Mouse (Mus musculus) testis, adult 2 months (tissue): ENCODE measurements around the gene Edil3. TPM values are rescaled to one million over a fixed set of nuclear protein-coding genes. Genes with fewer than 3 reads are reported as not detected.

Source experiments
- H3K27ac ChIP-seq: fragments of 200-500 bp; 2 replicates; pipeline ENCODE4 v1.5.1; 2012; ENCODE audit warnings: low read depth, low read length; ENCODE audit not compliant: control insufficient read depth, insufficient read depth
- H3K27me3 ChIP-seq: fragments of 200-500 bp; 2 replicates; pipeline ENCODE4 v1.6.1; 2012; ENCODE audit warnings: mild to moderate bottlenecking, low read length, moderate library complexity; ENCODE audit not compliant: control insufficient read depth, insufficient read depth
- H3K36me3 ChIP-seq: fragments of 200-500 bp; 2 replicates; pipeline ENCODE4 v1.6.1; 2012; ENCODE audit warnings: mild to moderate bottlenecking, low read length; ENCODE audit not compliant: control insufficient read depth, insufficient read depth
- H3K4me1 ChIP-seq: fragments of 200-500 bp; 2 replicates; pipeline ENCODE4 v1.6.1; 2012; ENCODE audit warnings: low read length; ENCODE audit not compliant: control insufficient read depth, insufficient read depth
- H3K4me3 ChIP-seq: fragments of 200-500 bp; 2 replicates; pipeline ENCODE4 v1.5.1; 2012; ENCODE audit warnings: low read depth, mild to moderate bottlenecking, low read length, moderate library complexity, mixed read lengths; ENCODE audit not compliant: control insufficient read depth
- CTCF ChIP-seq: fragments of 200-500 bp; IDR thresholded peaks from 2 replicates; pipeline ENCODE4 v1.5.1; 2012; ENCODE audit warnings: low read depth, mild to moderate bottlenecking, inconsistent platforms, low read length, moderate library complexity; ENCODE audit not compliant: control insufficient read depth, insufficient read depth, insufficient replicate concordance
- POLR2A ChIP-seq: fragments of 200-500 bp; IDR thresholded peaks from 2 replicates; pipeline ENCODE4 v1.6.1; 2012; ENCODE audit warnings: low read depth, mild to moderate bottlenecking, inconsistent platforms, low read length, moderate library complexity; ENCODE audit not compliant: control insufficient read depth
- polyA plus RNA-seq: library from polyadenylated mRNA; depleted of rRNA; stranded (reverse); fragments of >200 nt; gene quantifications from 2 replicates; pipeline ENCODE4 v1.2.3, GENCODE M21; 2012

The Edil3 gene
- polyA plus RNA-seq, 1 experiment: 0.06 TPM

GRCm38 (mm10) chr13:89167960-89168359 lies 346.7 kb downstream of the Edil3 start:
- Histone ChIP-seq H3K4me1 (no peaks in the 10 kb centered on the region), H3K36me3 (no peaks in the 10 kb centered on the region), H3K4me3 (no peak overlapping the region), H3K27ac (no peak overlapping the region), H3K27me3 (no peaks in the 10 kb centered on the region)
- TF ChIP-seq POLR2A (no peak), CTCF (no peak)

GRCm38 (mm10) chr13:89170040-89170439 lies 348.8 kb downstream of the Edil3 start:
- TF ChIP-seq CTCF: no peak
- no peak for TF ChIP-seq POLR2A
- Histone ChIP-seq H3K4me1 (no peaks in the 10 kb centered on the region), H3K27me3 (no peaks in the 10 kb centered on the region), H3K36me3 (no peaks in the 10 kb centered on the region), H3K4me3 (no peak overlapping the region), H3K27ac (no peak overlapping the region)

GRCm38 (mm10) chr13:89175154-89175553 lies 353.9 kb downstream of the Edil3 start:
- Histone ChIP-seq H3K36me3 (no peaks in the 10 kb centered on the region), H3K27ac (no peak overlapping the region), H3K4me1 (peaks cover 2% of the 10 kb centered on the region; the same call in 1 of the 2 replicates), H3K27me3 (no peaks in the 10 kb centered on the region), H3K4me3 (no peak overlapping the region)
- no peak for TF ChIP-seq POLR2A
- TF ChIP-seq CTCF: no peak

- H3K4me1 ChIP-seq: no peaks in the 10 kb centered on the region
- H3K27me3 ChIP-seq: no peaks in the 10 kb centered on the region
- TF ChIP-seq POLR2A: no peak
- no peaks in the 10 kb centered on the region for H3K36me3 ChIP-seq
- H3K27ac ChIP-seq: no peak overlapping the region
- no peak overlapping the region for H3K4me3 ChIP-seq
Observed at GRCm38 (mm10) chr13:89189051-89189450, 367.8 kb downstream of the Edil3 start.

GRCm38 (mm10) chr13:89197019-89197418 lies 375.7 kb downstream of the Edil3 start:
- Histone ChIP-seq H3K27me3 (no peaks in the 10 kb centered on the region), H3K36me3 (no peaks in the 10 kb centered on the region), H3K4me3 (no peak overlapping the region), H3K4me1 (no peaks in the 10 kb centered on the region), H3K27ac (no peak overlapping the region)
- no peak for TF ChIP-seq POLR2A
- TF ChIP-seq CTCF: no peak

- Histone ChIP-seq H3K4me1 (no peaks in the 10 kb centered on the region), H3K36me3 (no peaks in the 10 kb centered on the region), H3K27me3 (no peaks in the 10 kb centered on the region), H3K4me3 (no peak overlapping the region), H3K27ac (no peak overlapping the region)
- TF ChIP-seq CTCF (no peak), POLR2A (no peak)
Observed at GRCm38 (mm10) chr13:89199275-89199674, 378.0 kb downstream of the Edil3 start.

GRCm38 (mm10) chr13:89238104-89238503 lies 416.8 kb downstream of the Edil3 start:
- TF ChIP-seq CTCF (no peak), POLR2A (no peak)
- no peak overlapping the region for H3K27ac ChIP-seq
- no peaks in the 10 kb centered on the region for H3K36me3 ChIP-seq
- no peaks in the 10 kb centered on the region for H3K4me1 ChIP-seq
- H3K4me3 ChIP-seq: no peak overlapping the region
- H3K27me3 ChIP-seq: no peaks in the 10 kb centered on the region
